Mouse (Mus musculus) ES-Bruce4 (cell line): ENCODE data around the gene Slc9a8. TPM values are rescaled to one million over a fixed set of nuclear protein-coding genes. Genes with fewer than 3 reads are reported as not detected.
A peak's percentile ranks its signal among the peaks of the same experiment; 100 is the strongest.

Experiments used
- H3K27ac ChIP-seq: 2 replicates; pipeline ENCODE4 v1.5.1; 2012; ENCODE audit warnings: low read length, inconsistent platforms; ENCODE audit not compliant: insufficient read depth
- H3K27me3 ChIP-seq: 2 replicates; pipeline ENCODE4 v1.6.1; 2012; ENCODE audit warnings: mild to moderate bottlenecking, low read length, inconsistent platforms; ENCODE audit not compliant: control insufficient read depth, poor library complexity, insufficient read depth, severe bottlenecking
- H3K36me3 ChIP-seq: 2 replicates; pipeline ENCODE4 v1.6.1; 2012; ENCODE audit warnings: inconsistent platforms, mild to moderate bottlenecking, low read length, moderate library complexity; ENCODE audit not compliant: control insufficient read depth, poor library complexity, insufficient read depth, severe bottlenecking
- H3K4me1 ChIP-seq: one replicate; pipeline ENCODE4 v1.8.1; 2011; ENCODE audit warnings: low read length; ENCODE audit not compliant: control insufficient read depth, insufficient read depth
- H3K4me3 ChIP-seq: 2 replicates; pipeline ENCODE4 v1.5.1; 2011; ENCODE audit warnings: low read depth, mild to moderate bottlenecking, low read length
- H3K9ac ChIP-seq: 2 replicates; pipeline ENCODE4 v1.6.1; 2012; ENCODE audit warnings: low read depth, mild to moderate bottlenecking, inconsistent platforms; ENCODE audit not compliant: poor library complexity, severe bottlenecking
- H3K9me3 ChIP-seq: replicated peaks from 2 replicates; pipeline ENCODE4 v1.6.1; 2012; ENCODE audit warnings: mild to moderate bottlenecking, low read length, inconsistent platforms; ENCODE audit not compliant: control insufficient read depth, poor library complexity, insufficient read depth, severe bottlenecking
- CTCF ChIP-seq: IDR thresholded peaks from one replicate; pipeline ENCODE4 v1.8.1; 2011; ENCODE audit warnings: low read depth, low read length
- EP300 ChIP-seq: IDR thresholded peaks from 2 replicates; pipeline ENCODE4 v1.6.1; 2011; ENCODE audit warnings: low read depth, low read length; ENCODE audit not compliant: insufficient read depth
- POLR2A ChIP-seq: IDR thresholded peaks from one replicate; pipeline ENCODE4 v1.8.1; 2011; ENCODE audit warnings: low read length; ENCODE audit not compliant: insufficient read depth
- polyA plus RNA-seq: library from polyadenylated mRNA; stranded (reverse); fragments of >200 nt; gene quantifications from 2 replicates; pipeline ENCODE4 v1.2.4, GENCODE M21; 2011; ENCODE audit warnings: low read depth; ENCODE audit not compliant: missing spikeins, insufficient read depth, insufficient read length

The Slc9a8 gene
- polyA plus RNA-seq, 1 experiment, result 49.1 TPM

- Histone ChIP-seq H3K9ac (peak within 1 kb of the TSS; percentile 72), H3K27ac (0 out of 2 replicates have a peak within 1 kb of the TSS, but pooled peaks have one; percentile 1), H3K36me3 (no peaks in the 10 kb centered on the region), H3K27me3 (no peaks in the 10 kb centered on the region), H3K4me1 (no peaks in the 10 kb centered on the region), H3K9me3 (no peaks in the 10 kb centered on the region), H3K4me3 (peak within 1 kb of the TSS; percentile 60)
- no peak for TF ChIP-seq POLR2A
- TF ChIP-seq EP300, result no peak
- no peak for TF ChIP-seq CTCF
Measured at GRCm38 (mm10) chr2:167491757-167492708, 70.5 kb downstream of the Slc9a8 start, which contains the start of gene Rnf114. TSS of gene Rnf114 (plus strand) at chr2:167492645.

GRCm38 (mm10) chr2:167492713-167493636, 71.5 kb downstream of the Slc9a8 start, which contains the start of gene Spata2:
TSS of gene Spata2 (minus strand) at chr2:167492887.
- Histone ChIP-seq H3K4me3 (peak within 1 kb of the TSS; percentile 60), H3K36me3 (no peaks in the 10 kb centered on the region), H3K27ac (0 out of 2 replicates have a peak within 1 kb of the TSS, but pooled peaks have one; percentile 1), H3K4me1 (no peaks in the 10 kb centered on the region), H3K9ac (peak within 1 kb of the TSS; percentile 72), H3K9me3 (no peaks in the 10 kb centered on the region), H3K27me3 (no peaks in the 10 kb centered on the region)
- TF ChIP-seq POLR2A (no peak), CTCF (no peak), EP300 (no peak)

- Histone ChIP-seq H3K9me3 (no peaks in the 10 kb centered on the region), H3K27ac (no peak overlapping the region), H3K36me3 (no peaks in the 10 kb centered on the region), H3K4me1 (no peaks in the 10 kb centered on the region), H3K4me3 (no peak overlapping the region), H3K9ac (no peak overlapping the region), H3K27me3 (no peaks in the 10 kb centered on the region)
- TF ChIP-seq CTCF, result no peak
- no peak for TF ChIP-seq EP300
- no peak for TF ChIP-seq POLR2A
Measured at GRCm38 (mm10) chr2:167496437-167496836, 74.9 kb downstream of the Slc9a8 start.

GRCm38 (mm10) chr2:167497272-167497671, 75.8 kb downstream of the Slc9a8 start:
- Histone ChIP-seq H3K27me3 (no peaks in the 10 kb centered on the region), H3K4me3 (no peak overlapping the region)
- TF ChIP-seq EP300 (no peak), CTCF (peak; percentile 45)

GRCm38 (mm10) chr2:167502554-167503252, 81.2 kb downstream of the Slc9a8 start:
- TF ChIP-seq CTCF, result no peak
- TF ChIP-seq POLR2A, result no peak
- no peak for TF ChIP-seq EP300
- H3K9ac ChIP-seq, result peak overlapping the region; percentile 58
- H3K27ac ChIP-seq, result peak overlapping the region; percentile 63
- H3K9me3 ChIP-seq, result no peaks in the 10 kb centered on the region
- H3K4me1 ChIP-seq, result no peaks in the 10 kb centered on the region
- H3K4me3 ChIP-seq, result peak overlapping the region; percentile 77
- H3K36me3 ChIP-seq, result peaks cover 8% of the 10 kb centered on the region; the same call in 1 of the 2 replicates
- no peaks in the 10 kb centered on the region for H3K27me3 ChIP-seq

More at GRCm38 (mm10) chr2:167497272-167497671, 75.8 kb downstream of the Slc9a8 start:
- Histone ChIP-seq H3K36me3 (no peaks in the 10 kb centered on the region), H3K9ac (no peak overlapping the region), H3K4me1 (no peaks in the 10 kb centered on the region), H3K9me3 (no peaks in the 10 kb centered on the region), H3K27ac (no peak overlapping the region)
